Mouse (Mus musculus): Measurements from ENCODE around the gene Syt14.

The Syt14 gene

DNA sequence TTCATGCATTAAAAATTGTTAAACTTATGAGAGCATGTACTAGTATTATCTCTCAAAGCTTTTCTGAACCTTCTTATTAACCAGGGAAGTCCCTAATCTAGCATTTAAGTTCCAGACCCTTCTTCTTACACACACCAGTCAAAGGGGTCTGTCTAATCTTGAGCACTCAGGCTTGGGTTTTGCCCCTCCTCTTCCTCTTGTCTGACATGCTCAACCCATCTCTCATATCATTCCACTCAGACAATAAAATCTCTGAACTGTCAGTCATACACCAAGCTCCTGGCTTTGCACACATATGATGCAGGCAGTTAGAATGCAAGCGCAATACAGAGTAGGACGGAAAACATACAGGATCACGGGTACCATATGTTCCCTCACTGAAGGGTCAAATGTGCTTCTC lies 48.4 kb downstream of the Syt14 start:
- DNase-seq (ENCODE audit: low read depth, low spot score): no peak

DNA sequence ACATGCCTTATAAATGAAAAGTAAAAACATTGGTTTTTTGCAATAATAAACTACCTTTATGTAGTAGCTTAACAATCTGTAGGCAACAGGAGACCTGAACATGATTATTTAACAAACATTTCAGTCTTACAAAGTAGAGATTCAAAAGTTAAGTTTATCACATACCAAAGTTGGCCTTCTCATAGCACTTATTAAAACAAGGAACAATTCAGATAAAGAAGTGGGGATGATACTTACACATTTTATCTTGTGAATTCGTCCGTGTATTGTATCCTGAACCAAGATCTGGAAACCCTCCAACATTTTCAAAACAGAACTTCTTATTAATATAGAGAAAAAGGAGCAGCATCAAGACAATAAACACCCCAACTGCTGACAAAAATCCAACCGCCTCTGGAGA lies 49.1 kb downstream of the Syt14 start:
- DNase-seq (ENCODE audit: low read depth, low spot score): no peak

- no peak for DNase-seq (ENCODE audit: low read depth, low spot score)
Measured at GRCm38 (mm10) chr1:192984333-192984732, 51.2 kb downstream of the Syt14 start.

DNA sequence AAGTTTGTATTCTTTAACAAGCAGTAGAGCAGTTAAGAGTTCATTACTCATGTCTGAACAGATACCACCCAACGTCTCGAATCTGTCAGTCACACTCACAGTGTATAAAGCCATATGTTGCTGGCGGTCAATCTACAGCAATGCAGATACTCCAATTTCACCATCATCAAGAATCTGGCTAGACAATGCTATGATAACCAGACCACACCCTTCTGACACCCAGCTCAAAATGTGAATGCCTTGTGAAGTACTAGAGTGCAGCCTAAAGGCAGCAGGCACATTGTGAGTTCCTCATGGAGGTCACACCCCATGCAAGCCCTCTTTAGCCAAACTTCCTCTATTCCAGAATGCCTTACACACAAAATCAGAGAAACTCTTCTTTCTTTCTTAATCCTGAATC lies 53.9 kb downstream of the Syt14 start:
- DNase-seq (ENCODE audit: low read depth, low spot score): no peak

- no peak for DNase-seq (ENCODE audit: low read depth, low spot score)
Measured at GRCm38 (mm10) chr1:192981120-192981519, 54.5 kb downstream of the Syt14 start.

DNA sequence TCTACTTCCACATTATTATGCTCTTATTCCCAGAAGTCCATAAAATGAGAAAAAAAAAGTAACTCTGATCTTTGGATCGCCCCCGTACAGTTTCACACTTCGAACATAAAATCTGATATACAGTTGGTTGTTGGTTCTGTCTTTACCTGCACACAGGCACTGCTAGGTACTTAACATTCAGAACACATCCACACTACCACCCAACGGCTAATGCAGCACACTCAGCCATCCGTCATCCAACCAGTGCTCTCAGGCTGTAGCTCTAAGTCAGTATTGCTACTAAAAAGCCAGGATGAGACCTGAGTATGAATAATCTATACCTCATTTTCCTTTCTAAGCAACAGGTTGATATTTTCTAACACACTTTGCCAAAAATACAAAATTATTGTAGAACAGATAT lies 73.3 kb downstream of the Syt14 start:
- DNase-seq (ENCODE audit: low read depth, low spot score): no peak

- DNase-seq (ENCODE audit: low read depth, low spot score): no peak
Measured at GRCm38 (mm10) chr1:192947839-192948173, 87.8 kb downstream of the Syt14 start.

DNA sequence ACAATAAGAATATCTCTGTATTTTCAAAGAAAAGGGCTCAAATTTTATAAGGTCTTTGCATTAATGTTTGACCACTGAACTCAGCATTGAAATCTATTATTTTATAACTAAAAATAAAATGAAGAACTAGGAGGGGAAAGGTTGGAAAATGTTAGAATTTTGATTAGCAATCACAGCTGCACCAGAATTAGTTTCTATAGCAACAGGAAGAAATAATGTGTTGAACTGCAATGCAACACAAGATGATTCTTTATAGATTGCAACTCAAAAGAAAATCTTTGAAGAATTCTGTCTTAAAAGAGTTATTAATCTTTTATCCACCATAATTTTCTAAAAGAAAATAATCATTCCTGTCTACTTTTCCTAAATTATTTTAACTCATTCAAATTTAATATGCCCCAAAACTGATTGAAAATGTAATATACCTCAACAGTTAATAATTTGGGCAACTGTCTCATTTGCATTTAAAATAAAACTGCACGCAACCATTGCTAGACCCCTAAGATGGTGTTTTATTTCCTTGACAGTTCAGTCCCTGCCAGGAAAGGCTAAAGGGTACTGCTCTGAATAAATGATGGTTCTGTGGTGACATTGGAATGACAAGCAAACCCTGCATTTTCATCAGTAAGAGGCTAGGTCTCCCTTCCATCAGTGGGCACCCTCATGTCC lies 88.3 kb downstream of the Syt14 start:
- DNase-seq (ENCODE audit: low read depth, low spot score): no peak

DNA sequence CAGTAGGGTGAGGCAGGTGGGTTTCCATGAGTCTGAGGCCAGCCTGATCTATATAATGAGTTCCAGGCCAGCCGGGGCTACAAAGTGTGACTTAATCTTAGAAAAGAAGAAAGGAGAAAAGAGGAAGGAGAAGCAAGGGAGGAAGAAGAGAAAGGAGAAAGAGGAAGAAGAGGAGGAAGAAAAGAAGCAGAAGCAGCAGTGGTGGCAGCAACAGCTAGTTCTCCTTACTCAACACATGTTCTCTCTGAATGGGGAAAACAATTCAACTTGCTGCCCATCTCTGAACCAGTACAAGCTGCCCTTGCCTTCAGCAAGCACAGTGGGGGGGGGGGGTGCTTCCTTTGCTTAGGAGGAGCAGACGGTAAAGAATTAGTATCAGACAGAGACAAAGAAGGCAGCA lies 96.5 kb downstream of the Syt14 start:
- no peak for DNase-seq (ENCODE audit: low read depth, low spot score)

DNA sequence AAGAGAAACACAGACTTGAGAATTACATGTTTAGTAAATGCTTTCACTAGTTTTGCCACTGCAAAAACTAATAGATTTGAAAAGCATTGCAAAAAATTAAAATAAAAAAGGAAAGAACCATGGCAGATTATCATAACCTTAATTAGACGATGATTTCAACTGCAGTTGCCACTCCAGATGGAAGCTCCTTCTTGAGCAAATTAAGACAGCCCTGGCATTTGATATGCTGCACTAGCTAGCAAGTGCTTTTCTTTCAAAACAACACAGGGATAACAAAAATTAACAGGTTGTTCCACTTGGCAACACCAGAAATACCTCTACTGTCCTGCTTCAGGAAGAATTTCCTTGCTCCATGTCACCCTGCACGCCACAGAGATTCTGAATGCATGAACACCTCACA lies 97.6 kb downstream of the Syt14 start:
- no peak for DNase-seq (ENCODE audit: low read depth, low spot score)

DNA sequence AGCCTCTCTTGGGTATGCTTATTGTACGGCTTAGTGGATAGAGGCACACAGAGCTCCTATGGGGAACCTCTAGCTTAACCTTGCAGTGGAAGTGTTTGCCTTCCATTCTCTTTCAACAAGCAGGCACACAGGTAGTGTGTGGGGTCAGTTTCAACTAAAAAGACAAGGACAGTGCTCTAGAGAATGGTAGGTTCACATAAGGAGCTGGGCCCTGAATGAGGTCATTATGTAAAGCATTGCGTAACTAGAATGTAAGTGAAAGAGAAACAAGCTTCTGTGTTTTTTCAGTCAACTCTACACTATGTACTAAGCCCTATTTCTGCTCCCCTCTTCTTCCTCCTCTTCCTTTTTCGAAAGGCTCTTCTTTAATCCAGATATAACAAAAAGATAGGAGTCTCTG lies 103.8 kb downstream of the Syt14 start:
- DNase-seq (ENCODE audit: low read depth, low spot score): no peak

DNA sequence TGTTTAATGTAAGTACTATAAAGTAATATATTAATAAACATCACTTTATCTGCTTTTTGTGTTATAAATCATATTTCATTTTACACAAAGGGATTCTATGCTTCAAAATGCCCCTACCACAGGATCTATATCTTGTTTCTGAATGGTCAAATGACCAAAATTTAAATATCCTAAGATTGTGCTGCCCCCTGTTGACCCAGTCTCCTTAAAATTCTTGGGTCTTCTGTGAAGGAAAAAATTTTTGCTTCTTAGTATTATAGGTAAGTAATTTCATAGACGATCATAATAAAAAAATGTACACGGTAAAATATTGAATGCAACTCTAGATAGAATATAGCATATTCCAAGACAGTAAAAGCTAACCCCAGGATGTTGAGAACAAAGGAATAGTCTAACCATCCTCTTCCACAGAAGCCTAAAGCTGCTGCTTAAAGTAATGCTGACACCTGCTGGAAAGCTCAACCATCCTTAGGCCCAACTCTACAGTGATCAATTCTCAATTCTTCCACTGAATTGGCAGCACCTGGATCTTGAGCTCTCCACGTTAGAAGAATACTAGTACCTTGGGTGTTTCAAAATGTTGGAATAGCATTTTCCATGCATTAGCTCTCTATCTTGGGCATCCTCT lies 123.4 kb downstream of the Syt14 start:
- no peak for DNase-seq (ENCODE audit: low read depth, low spot score)

DNA sequence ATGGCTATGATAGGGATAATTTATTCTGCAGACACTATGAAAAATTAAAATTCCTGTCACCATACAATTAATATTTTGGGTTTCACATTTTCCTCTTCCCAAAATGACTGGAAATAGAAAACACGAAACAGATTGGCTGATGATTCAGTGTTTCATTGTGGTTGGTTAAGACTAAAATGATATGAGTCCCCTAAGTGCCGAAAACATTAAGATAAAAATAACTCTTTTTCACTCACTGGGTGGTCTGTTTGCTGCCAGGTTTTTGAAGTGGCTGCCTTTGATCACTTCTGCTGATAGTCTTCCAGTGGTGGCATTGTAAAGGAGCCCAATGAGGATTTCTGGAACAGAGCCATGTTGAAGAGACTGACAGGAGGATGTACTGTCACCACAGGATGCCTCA lies 134.1 kb downstream of the Syt14 start:
- DNase-seq (ENCODE audit: low read depth, low spot score): no peak

- DNase-seq (ENCODE audit: low read depth, low spot score): no peak
Measured at GRCm38 (mm10) chr1:192900913-192901312, 134.7 kb downstream of the Syt14 start.

DNA sequence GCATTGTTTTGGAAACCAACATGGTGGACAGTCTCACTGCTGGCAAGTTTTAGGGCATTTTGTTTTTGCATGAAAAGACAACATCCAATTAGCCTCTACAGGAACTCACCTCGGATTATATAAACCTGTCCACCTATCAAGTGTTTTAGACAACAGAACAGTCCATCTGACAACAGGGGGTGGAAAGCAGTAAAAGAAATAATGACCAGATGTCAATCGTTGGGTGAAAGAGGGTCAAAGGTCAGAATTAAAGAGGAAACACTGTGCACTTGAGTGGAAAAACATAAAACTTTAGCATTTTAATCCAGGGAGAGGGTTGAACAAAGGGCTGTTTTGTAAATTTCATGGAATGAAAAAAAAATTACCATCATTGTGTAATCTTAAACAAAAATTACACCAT lies 136.8 kb downstream of the Syt14 start:
- no peak for DNase-seq (ENCODE audit: low read depth, low spot score)

- DNase-seq (ENCODE audit: low read depth, low spot score): no peak
Measured at GRCm38 (mm10) chr1:192897218-192897617, 138.4 kb downstream of the Syt14 start.

GRCm38 (mm10) chr1:192896076-192896475 lies 139.5 kb downstream of the Syt14 start:
- DNase-seq (ENCODE audit: low read depth, low spot score): no peak

- no peak for DNase-seq (ENCODE audit: low read depth, low spot score)
Measured at GRCm38 (mm10) chr1:192890716-192891115, 144.9 kb downstream of the Syt14 start.

GRCm38 (mm10) chr1:192882617-192883295 lies 152.8 kb downstream of the Syt14 start:
- no peak for DNase-seq (ENCODE audit: low read depth, low spot score)

- DNase-seq (ENCODE audit: low read depth, low spot score): no peak
Measured at GRCm38 (mm10) chr1:192880130-192880529, 155.4 kb downstream of the Syt14 start.

DNA sequence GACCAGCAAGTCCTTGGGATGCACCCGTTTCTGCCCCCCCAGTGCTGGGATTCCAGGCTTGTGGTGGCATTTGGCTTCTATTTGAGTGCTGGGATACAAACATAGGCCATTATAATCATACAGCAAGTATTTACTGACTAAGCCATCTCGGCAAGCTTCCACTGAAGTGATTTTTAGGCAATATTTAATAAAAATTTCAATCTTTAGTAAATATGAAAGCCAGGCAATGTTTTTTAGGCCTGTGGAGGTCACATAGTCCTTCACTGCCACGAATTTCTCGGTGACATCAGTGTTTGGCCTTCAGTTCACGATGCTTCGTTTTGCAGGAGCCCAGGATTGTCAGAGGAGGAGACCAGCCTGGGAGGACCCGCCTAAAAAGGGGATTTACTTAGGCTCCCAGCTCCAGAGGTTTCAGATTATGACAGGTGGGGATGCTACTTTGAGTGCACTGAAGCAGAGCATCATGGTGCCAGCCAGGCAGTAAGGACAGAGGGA lies 156.4 kb downstream of the Syt14 start:
- DNase-seq (ENCODE audit: low read depth, low spot score): no peak

DNA sequence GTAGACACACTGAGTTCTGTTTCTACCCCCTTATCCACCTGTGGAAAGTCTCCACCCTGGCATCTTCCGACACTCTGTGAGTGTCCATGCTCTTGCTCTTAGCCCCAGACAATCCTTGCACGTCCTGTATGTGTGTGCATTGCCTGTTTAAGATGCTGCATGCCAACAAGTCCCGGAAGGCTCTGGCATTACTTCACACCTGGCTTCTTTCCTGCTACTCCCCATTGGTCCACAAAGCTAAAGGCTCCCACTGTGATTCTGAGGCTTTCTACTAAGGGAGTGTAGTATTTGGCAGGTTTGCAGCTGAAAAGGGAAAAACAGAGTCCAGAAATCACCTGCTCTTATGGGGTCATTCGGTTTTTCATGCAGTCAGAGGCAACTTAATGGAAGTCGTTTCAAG lies 162.7 kb downstream of the Syt14 start:
- DNase-seq (ENCODE audit: low read depth, low spot score): no peak

GRCm38 (mm10) chr1:192869761-192870160 lies 165.8 kb downstream of the Syt14 start:
- DNase-seq (ENCODE audit: low read depth, low spot score): no peak
